Mouse (Mus musculus): ENCODE results near the gene Fndc5. TPM values are rescaled to one million over a fixed set of nuclear protein-coding genes. Genes with fewer than 3 reads are reported as not detected.

The Fndc5 gene
- total RNA-seq (2014; fragmentation: Nextera tagmentation) (not detected in 2 replicates), total RNA-seq (2017) (not detected in 2 replicates)

DNA sequence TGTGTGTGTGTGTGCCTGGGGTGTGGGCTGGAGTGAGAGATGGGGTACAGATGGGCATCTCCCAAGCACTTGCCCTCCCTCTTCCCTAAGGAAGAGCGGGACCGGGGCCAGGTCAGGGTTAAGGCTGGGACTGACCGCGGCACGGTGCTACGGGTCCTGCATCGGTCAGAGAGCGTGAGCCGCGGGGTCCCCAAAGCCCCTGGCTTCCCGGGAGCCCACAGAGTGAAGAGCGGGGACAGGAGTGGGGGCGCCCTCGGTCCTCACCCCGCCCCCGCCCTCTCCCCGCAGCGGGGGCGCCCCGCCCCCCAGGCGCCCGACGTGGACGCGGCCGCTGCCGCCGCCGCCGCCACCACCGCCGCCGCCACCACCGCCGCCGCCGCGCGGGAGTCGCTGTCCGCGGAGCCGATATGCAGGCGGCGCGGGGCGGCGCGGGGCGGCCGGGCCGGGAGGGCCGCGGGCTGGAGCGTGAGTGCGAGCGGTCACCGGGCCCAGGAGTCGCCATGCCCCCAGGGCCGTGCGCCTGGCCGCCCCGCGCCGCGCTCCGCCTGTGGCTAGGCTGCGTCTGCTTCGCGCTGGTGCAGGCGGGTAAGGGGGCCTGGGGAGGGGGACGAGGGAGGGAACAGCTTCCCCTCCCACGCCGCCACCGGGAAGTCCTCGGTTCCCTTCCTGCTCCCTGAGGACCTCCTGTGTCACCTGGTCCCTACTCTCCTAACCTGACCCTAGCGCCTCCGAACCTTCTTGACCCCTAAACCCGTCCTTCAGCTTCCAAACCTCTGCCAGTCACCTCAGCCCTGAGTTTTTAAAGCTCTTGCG is at the start of gene Fndc5:
TSS of gene Fndc5 (plus strand) at position 421 of the 813 bp plus-strand sequence.
- no peak; the same call in 1 of the 2 replicates for ATAC-seq (replicated peaks; ENCODE audit: poor library complexity, severe bottlenecking)

DNA sequence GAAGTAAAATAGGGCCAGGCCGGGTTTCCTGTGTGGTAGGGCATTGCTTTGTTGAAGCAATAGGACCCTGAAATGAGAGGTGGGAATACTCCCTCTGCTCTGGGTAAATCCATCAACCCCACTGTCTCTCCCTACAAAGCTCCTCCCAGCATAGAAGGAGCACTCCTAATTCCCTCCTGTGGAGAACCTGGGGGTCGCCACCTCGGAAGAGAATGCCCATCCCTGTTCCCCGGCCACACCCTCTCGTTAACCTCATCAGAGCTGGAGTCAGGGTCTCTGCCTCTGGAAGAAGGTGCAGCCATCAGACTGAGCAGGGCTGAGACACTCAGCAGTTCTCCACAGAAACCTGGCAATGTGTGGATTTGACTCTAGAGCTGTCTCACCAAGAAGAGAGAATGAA is 48.9 kb upstream of the Fndc5 start:
- no peak for ATAC-seq (replicated peaks; ENCODE audit: poor library complexity, severe bottlenecking)

DNA sequence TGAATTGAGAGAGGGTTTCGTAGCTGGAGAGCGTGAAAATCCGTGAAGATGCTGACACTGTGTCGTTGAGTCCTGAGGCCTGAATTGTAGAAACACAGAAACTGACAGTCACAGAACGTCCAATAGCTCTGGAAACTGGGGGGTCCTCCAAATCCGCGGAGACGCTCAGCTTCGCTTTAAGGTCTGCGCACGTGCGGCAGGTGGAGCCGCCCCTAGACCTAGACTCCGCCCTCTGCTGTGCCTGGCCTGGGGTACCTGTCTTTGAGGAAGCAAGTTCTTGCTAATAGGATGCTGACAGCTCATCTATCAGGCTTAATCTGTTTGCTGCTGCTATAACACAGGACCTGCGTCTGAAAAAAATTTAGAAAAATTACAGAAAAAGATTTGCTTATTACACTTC is 41.5 kb upstream of the Fndc5 start:
- no peak; the same call in 1 of the 2 replicates for ATAC-seq (replicated peaks; ENCODE audit: poor library complexity, severe bottlenecking)

DNA sequence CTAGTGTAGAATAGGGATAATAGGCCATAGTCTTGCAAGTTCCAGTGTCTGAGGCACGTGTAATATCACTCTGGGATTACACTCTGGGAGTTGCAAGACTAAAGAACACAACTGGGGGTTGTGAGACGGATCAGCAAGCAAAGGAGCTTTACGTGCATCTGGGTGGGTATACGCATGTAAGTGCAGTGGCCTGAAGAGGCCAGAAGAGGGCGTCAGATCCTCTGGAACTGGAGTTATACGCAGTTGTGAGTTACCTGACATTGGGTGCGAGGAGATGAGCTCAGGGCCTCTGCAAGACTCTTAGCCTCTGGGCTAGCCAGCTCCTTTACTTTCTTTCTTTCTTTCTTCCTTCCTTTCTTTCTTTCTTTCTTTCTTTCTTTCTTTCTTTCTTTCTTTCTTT is 39.8 kb upstream of the Fndc5 start:
- ATAC-seq (replicated peaks; ENCODE audit: poor library complexity, severe bottlenecking), result no peak

DNA sequence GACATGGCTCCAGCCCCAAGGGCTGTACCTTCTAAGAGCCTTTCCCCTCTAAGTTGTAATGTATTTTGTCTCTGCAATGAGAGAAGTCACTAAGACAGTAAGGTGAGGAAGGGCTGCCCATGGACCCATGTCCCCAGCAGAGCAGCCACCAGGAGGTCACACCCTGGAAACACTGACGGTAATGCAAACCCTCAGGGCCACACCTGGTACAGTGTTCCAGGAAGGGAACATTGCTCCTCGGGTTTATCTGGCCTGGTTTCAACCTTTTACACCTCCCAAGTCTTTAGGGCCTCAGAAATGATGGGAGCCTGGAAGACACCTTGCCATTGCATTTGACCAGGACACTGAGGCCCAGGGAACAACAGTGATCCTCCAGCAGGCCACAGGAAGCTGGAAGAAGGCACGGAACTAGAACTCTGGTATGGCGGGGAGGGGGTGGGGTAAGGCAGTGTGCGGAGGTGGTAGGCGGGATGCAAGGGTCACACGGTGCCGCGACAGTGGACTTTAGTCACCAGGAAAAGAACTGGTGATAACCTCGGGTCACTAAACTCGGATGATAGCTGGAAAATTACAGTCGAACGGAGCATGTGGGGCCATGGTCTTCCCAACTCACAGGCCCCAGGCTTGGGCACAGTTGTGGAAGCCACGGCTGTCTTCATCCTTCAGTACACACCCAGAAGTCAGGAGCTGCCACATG is 34.5 kb upstream of the Fndc5 start:
- ATAC-seq (replicated peaks; ENCODE audit: poor library complexity, severe bottlenecking), result no peak

DNA sequence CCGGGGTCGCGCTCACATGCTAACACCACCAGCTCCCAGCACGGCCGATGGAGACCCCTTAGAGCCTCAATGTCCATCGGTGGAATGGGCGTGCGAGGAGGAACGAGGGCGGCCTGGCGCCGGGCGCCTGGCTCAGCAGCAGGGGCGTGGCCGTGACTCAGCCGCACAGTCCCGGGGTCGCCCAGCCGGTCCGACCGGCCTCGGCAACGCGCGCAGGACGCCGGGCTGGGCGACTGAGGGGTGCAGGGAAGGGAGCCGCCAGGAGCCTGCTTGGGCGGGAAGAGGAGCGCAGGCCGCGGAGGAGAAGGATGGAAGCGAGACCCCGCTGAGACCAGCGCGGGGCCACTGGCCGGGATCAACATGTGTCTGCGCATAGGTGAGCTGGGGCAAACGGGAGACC is 31.4 kb upstream of the Fndc5 start, which contains the start of gene Tmem54:
TSS of gene Tmem54 (plus strand) at position 193 of the 400 bp plus-strand sequence.
- ATAC-seq (replicated peaks; ENCODE audit: poor library complexity, severe bottlenecking), result peak; percentile 58

DNA sequence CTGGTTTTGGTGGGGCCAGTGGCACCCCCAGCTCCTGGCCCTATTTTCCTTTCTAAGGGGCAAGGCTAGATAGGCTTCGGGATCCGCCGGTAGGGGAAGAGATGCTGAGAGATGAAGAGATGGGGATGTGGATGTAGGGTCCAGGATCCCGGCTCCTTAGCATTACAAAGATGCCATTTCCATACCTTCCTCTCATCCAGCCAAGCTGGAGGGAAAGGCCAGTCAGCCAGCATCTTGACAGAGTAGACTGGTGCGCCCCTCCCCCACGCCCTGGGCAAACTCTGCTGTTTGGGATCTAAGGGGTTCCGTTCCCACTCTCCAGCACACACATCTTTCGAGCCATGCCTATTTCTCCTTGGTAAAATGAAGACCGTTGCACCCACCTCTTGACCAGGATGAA is 30.7 kb upstream of the Fndc5 start:
- ATAC-seq (replicated peaks; ENCODE audit: poor library complexity, severe bottlenecking), result no peak

DNA sequence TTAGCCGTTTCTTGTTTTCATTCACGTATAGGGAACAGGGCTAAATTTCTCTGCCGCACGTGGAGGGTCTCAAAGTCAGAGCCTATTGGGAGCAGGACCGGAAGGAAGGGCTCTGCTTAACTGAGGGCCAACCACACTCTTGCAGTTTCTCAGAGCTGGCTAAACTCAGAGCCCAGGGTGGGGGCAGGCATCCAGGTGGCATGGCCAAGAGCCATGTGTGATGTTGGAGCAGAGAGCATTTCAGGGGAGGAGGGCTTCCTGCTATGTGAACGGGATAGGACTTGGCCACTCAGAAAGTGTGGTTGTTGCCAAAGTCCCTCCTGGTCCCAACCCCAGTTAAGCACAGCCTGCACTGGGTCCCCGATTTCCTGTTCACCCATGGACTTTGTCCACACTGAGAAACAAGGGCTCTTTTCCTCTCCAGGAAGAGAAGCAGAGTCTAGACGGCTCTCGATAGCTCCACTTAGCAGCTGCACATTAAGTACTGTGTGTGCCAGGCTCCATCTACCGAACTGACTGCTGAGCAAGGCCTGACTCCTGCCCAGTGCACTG is 29.4 kb upstream of the Fndc5 start:
- no peak for ATAC-seq (replicated peaks; ENCODE audit: poor library complexity, severe bottlenecking)

DNA sequence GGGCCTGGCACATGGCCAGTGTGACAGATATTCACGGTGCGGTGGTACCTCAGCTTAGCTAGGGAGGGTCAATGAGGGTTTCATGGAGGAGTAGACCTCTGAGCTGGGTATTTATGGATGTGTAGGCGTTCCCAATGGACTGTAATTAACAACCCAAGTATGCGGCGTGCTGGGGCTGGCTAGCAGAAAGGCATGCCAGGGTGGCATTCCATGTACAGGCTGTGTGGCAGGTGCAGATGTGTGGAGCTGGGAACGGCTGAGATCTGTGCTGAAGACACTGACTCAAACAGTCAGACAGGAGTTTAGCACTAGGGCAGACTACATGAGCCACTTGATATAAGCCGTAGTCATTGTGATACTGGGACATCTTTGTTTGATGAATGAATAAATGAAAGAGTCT is 28.2 kb upstream of the Fndc5 start:
- no peak for ATAC-seq (replicated peaks; ENCODE audit: poor library complexity, severe bottlenecking)

DNA sequence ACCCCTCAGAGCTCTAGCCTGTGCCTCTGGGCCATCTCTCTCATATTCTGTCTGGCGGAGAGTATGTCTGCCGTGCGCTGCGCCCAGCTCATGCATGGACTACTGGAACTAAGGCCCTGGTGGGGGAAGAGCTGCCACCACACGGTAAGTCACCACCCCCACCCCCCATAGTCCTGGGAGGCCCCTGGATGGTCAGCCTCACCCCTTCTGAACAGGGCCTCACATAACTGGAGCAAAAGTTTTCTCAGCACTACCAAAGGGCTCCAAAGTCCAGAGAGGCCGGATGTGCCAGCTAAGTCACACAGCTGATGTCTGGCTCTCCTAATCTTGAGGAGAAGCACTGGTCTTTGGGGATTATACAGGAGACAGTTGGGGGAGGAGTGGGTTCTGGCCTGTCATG is 26.0 kb upstream of the Fndc5 start:
- ATAC-seq (replicated peaks; ENCODE audit: poor library complexity, severe bottlenecking), result no peak

DNA sequence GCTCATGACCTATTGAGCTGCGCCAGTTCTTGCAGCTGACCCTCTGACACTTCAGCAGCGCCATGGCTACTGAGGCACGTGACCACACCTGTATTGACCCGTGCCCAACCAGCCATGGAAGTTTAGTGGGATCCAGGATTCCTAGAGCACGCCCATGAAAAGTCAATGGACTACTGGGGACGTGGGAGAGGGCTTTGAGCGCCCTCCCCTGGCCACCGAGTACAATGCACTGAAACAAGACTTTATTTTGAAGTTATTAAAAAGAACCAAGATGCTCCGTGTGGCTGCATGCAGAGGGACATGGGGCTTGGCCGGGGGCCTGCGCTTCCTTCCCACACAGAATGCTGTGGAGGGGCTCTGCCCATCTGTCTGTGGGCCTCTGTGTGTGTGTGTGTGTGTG is 25.4 kb upstream of the Fndc5 start:
- ATAC-seq (replicated peaks; ENCODE audit: poor library complexity, severe bottlenecking), result no peak

DNA sequence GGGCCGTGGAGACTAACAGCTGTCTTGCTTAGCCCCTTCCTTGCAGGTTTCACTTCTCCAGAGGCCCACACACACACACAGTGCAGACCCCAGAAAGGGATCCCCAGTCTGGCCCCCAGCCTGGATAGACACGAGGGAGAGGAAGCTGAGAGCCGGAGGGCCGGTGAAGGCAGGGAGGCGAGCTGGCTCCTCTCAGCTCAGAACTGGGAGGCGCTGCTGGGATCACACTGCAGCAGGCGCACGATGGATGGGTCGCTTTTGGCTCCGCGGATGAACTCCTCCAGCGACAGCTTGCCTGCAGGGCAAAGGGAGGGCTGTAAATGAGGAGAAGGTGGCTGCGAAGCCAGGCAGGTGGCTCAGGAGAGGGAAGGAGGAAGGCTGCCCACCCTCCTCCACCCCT is 24.6 kb upstream of the Fndc5 start:
- no peak for ATAC-seq (replicated peaks; ENCODE audit: poor library complexity, severe bottlenecking)

DNA sequence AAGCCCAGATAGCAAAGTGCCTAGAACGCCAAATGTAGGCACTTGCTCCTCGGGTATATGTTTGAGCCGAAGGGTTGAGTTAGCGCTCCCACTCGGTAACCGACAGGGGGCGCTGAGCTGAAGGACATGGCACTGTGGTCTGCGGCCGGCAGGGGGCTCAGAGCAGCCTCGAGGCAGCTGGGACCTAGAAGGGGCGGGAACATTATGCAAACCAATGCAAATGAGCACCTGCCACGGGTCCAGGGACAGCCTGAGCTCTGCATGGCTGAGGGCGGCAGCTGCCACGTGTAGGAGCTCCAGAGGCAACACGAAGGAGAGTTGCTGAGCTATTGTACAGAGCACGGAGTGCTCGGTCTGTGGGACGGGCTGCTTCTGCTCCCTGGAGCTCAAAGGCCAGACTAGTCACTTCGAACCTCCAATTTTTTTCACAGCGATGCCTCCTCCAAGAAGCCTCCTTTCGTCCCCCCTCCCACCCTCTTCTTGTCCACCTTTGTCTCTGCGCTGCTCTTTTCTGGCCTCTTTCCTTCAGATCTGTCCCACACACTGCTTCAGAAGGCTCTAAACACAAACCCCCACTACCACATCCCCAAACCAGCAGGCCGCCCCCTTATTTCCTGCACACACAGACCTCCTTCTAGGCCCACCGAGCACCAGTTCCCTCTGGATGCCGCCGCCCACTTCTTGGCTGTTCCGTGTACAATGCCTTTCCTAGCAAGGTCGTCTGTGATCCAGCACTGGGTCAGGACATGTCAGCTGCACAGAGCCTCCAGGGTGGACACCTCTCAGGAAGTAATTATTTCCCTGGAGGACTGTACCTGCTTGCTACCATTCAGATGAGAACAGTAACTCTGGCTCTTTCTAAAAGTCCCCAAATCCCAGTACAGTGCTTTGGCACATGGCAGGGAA is 23.5 kb upstream of the Fndc5 start:
- peak; percentile 93 for ATAC-seq (replicated peaks; ENCODE audit: poor library complexity, severe bottlenecking)

DNA sequence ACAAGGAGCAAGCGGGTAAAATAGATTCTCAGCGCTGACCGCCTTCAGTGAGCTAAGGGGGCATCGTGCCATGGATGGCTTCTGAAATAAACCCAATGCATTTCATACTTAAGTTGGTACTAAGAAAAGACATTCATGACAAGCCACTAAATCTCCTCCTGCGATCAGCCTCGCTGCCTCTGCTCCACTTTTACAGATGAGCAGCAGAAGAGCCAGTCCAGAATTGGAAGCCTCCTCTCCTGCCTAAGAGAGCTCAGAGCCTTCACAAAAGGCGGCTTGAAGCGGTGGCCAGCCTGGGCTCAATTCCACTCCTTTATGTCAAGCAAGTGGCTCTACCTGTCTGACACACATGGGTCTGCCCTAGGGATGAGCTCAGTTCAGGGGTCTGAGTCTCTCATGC is 20.1 kb upstream of the Fndc5 start:
- no peak for ATAC-seq (replicated peaks; ENCODE audit: poor library complexity, severe bottlenecking)

DNA sequence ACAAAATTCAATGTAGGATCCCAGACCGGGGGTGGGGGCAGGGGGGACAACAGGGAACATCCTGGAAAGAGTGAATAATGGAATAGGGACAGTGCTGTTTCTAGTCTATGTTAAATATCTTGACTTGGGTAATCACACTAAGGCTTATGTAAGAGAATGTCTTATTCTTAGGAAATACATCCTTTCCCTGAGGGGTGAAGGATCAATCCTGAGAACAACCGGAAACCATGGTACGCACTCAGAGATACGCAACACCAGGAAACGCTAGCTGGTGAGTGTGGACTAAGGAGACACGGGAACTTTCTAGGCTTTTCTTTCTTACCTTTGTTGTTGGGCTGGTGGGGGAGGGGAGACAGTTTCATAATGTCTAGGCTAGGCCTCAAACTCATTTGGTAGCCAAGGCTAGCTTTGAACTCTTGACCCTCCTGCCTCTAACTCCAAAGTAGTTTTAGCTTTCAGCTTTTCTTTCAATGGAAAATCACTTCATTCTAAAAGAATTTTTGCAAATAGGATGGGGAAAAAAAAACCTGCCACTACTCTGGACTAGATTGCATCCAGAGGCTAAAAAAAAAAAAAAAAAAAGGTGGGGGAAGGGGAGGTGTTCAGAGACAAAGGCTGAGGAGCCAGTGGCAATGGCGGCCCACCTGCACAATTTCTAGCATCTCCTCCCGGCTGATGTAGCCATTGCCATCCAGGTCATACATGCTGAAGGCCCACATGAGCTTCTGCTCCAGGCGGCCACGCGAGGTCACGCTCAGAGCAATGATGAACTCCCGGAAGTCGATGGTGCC is 18.9 kb upstream of the Fndc5 start:
- ATAC-seq (replicated peaks; ENCODE audit: poor library complexity, severe bottlenecking), result no peak

DNA sequence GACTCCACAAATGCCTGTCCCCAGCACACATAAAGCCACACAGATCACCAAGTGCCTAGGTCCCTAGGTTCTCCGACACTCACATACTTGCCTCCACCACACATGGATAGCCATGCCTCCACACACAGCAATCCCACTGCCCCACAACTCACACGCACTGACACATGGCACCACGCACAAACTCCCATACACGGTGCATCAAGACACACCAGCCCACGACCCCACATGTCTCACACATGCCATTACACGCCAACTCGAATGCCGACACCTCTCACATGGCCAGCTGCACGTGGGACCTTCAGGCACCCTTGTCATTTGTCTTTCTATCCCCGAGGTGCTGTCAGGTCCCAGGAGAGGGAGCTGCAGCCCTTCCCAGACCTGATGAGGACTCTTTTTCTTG is 17.1 kb upstream of the Fndc5 start:
- no peak for ATAC-seq (replicated peaks; ENCODE audit: poor library complexity, severe bottlenecking)

DNA sequence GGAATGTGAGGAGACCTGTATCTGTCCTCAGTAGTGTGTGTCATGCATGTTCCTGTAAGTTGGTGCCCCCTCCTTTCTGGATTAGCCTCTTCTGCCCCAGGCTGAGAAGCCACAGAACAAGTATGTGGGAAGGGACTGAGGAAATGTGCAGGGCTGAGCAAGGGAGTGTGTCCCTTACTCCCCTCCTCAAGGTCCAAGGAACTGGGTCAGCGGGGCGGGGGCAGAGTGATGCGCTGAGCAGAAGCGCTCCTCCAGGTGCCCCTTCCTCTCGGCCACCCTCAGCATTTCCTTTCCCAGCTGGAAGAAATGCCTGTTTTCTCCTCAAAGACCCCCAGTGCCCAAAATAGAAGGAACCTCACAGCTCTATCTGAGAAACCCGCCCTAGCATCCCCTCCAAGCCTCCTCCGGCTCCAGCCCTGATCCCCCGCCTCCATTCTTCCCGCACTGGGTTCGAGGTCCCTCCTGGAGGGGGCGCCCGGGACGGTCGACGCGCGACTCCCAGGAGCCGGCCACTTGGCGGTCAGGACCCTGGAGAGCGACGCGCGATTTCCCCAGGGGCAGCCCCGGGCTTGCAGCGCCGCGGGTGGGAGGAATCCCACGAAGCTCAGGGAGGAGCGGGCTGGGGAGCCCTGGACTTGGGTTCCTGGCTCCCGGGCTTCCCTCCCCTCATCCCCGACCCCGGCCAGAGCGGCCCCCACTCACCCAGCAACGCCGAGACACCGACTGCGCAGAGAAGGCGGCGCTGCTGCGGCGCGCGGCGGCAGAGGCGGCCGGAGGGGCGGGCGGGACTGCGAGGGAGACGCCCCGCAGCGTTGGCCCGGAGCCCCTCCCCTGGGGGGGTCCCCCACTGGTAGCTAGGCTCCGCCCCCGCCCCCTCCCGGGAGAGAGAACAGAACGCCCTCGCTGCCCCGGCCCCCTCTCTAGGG is 16.0 kb upstream of the Fndc5 start:
- peak; percentile 90 for ATAC-seq (replicated peaks; ENCODE audit: poor library complexity, severe bottlenecking)

DNA sequence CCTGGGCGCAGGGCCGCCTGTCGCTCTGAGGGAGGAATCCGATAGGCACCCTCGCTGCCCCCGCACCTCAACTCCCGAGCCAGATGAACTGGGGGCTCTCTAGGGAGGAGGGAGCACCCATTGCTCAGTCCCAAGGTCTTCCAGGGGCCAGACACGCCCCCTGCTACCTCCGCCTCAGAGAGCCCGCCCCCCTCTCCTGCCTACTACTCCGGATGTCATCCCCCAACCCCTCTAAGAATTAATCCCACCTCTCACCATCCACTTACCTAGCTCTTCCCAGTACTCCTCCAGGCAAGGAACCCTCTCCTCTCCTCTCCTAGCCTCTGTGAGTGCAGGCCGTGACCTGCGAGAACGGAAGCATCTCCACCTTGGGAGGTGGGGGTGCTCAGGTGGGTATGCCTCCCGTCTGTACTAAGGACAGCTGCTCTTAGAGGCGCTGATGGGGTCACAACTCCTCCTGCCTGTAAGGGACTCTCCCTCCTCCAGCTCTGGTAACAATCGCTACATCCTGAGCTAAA is 15.2 kb upstream of the Fndc5 start, which contains the start of gene Hpca:
TSS of gene Hpca (minus strand) at position 468 of the 518 bp plus-strand sequence.
- ATAC-seq (replicated peaks; ENCODE audit: poor library complexity, severe bottlenecking), result no peak

Data from granulocyte monocyte progenitor cell, adult 5-6 weeks (primary cell).